Mouse (Mus musculus) forebrain, embryonic 12.5 days (tissue): ENCODE measurements around the gene Ctso. TPM values are rescaled to one million over a fixed set of nuclear protein-coding genes. Genes with fewer than 3 reads are reported as not detected.

Experiments used
- ATAC-seq: fragments of 200-750 bp; cut with Nextera tagmentation; 2 replicates; pipeline ENCODE4 v1.8.0; 2017; ENCODE audit warnings: moderate TSS enrichment; ENCODE audit not compliant: low FRiP score
- H3K27ac ChIP-seq: fragments of 300-500 bp; sonication (generic); 2 replicates; pipeline ENCODE4 v1.5.1; 2016; ENCODE audit warnings: mild to moderate bottlenecking
- H3K27me3 ChIP-seq: fragments of 300-500 bp; sonication (generic); 2 replicates; pipeline ENCODE4 v1.6.1; 2016; ENCODE audit warnings: mild to moderate bottlenecking
- H3K36me3 ChIP-seq: fragments of 300-500 bp; sonication (generic); replicated peaks from 2 replicates; pipeline ENCODE4 v1.6.1; 2016; ENCODE audit warnings: mild to moderate bottlenecking
- H3K4me1 ChIP-seq: fragments of 300-500 bp; sonication (generic); 2 replicates; pipeline ENCODE4 v1.6.1; 2016
- H3K4me2 ChIP-seq: fragments of 300-500 bp; sonication (generic); 2 replicates; pipeline ENCODE4 v1.6.1; 2016; ENCODE audit warnings: mild to moderate bottlenecking, moderate library complexity
- H3K4me3 ChIP-seq: fragments of 300-500 bp; sonication (generic); replicated peaks from 2 replicates; pipeline ENCODE4 v1.5.1; 2016; ENCODE audit warnings: mild to moderate bottlenecking
- H3K9ac ChIP-seq: fragments of 300-500 bp; sonication (generic); 2 replicates; pipeline ENCODE4 v1.6.1; 2016; ENCODE audit warnings: mild to moderate bottlenecking
- H3K9me3 ChIP-seq: fragments of 300-500 bp; sonication (generic); 2 replicates; pipeline ENCODE4 v1.6.1; 2016
- WGBS: fragments of 180-500 bp; shearing (Covaris S2); methylation state at CpG from one replicate; pipeline ENCODE4 v1.1.7; 2016; 5-methylcytosine and 5-hydroxymethylcytosine counted together
- polyA plus RNA-seq: library from polyadenylated mRNA; unstranded; fragments of >200 nt; fragmentation: Nextera tagmentation; extraction: Ambion mirVana; gene quantifications from 2 replicates; pipeline ENCODE4 v1.2.1, GENCODE M21; 2016

Gene Ctso
- polyA plus RNA-seq, 1 experiment from 2014 or later, result 7.5 TPM

- 0% methylated on average over 1 of the region's 1 CpGs for WGBS
- H3K4me1 ChIP-seq, result no peaks in the 10 kb centered on the region
- peak; percentile 28; the same call in 1 of the 2 replicates for ATAC-seq
- H3K36me3 ChIP-seq, result no peaks in the 10 kb centered on the region
- no peak overlapping the region for H3K4me2 ChIP-seq
- no peak overlapping the region for H3K9ac ChIP-seq
- no peaks in the 10 kb centered on the region for H3K27me3 ChIP-seq
- H3K4me3 ChIP-seq, result no peak overlapping the region
- H3K27ac ChIP-seq, result no peak overlapping the region
- H3K9me3 ChIP-seq, result no peaks in the 10 kb centered on the region
These were observed 63.6 kb downstream of the Ctso start for GRCm38 (mm10) chr3:81995988-81996387.

Other genes with a start within 250 kb of the Ctso start
- gene Tdo2, start 43.6 kb downstream of the Ctso start, polyA plus RNA-seq, result 0.10 TPM in 1 of 2 replicates, not detected in the other
- gene Asic5, start 49.7 kb downstream of the Ctso start, polyA plus RNA-seq, result not detected in 2 replicates
- 12.1 and 12.6 TPM in 2 replicates for gene Gucy1b1, start 142.1 kb downstream of the Ctso start, polyA plus RNA-seq
- gene Gucy1a1, start 213.2 kb downstream of the Ctso start, polyA plus RNA-seq, result 4.9 and 6.6 TPM in 2 replicates